Mouse (Mus musculus): ENCODE measurements around the gene Snta1. TPM values are rescaled to one million over a fixed set of nuclear protein-coding genes. Genes with fewer than 3 reads are reported as not detected.
A peak's percentile ranks its signal among the peaks of the same experiment; 100 is the strongest.

Snta1 gene
- total RNA-seq (2021), result 10 to 100 TPM; 39.1 to 44.3 TPM

DNA sequence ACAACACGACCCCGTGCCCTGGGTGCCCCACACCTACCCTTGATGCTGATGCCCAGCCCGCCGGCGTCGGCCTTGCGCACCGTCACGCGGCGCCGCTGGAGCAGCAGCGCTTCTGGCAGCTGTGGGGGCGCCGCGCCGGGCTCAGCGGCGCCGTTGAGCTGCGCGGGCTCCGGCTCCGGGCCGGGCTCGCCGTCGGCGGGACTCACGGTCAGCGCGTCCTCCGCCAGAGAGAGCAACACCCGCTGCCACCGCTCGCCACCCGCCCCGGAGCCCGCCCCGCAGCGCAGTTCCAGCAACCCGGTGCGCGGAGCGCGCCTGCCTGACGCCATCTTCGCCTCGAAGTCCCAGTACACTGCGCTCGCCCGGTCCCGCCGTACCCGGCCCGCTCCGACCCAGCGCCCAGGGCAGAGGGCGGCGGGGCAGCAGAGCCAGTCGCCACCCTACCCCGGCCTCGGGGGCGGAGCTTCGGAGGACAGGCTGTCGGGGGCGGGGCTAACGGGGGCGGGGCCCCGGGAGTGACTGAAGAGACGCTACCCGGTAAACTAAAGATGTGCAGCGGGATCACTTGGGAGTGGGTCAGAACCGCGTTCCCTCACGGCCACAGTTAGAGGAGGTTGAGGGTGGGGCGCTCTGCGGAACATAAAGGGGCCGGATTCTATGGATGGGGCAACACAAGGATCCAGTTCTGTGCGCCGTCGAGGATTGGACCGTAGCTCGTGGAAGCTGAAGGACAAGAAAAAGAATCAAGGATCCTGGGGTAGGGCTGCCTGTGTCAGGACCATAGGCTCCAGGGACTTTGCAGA is at the start of gene Snta1:
Snta1 (minus strand) TSS at position 457 of the 803 bp plus-strand sequence.
- DNase-seq (ENCODE audit: extremely low spot score in 1 of 2, low spot score in 1 of 2), result peak; percentile 67 to 73

DNA sequence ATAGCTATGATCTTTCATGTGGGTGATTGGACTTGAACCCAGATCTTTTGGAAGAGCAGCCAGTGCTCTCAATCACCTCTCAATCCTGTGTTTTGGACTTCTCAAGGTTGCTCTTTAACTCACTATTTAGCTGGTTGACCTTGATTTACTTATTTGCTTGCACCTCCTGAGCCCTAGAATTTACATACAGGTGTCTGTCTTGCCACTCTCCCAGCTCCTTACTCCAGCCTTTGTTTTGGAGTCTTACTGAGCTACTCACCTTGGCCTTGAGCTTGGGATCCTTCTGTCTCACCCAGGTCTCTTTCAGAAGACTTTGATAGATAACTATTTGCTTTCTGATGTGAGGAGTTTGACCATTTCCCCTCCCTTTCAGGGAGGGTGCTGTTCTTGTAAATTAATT is 48.7 kb upstream of the Snta1 start:
- no peak for DNase-seq (ENCODE audit: extremely low spot score in 1 of 2, low spot score in 1 of 2)

DNA sequence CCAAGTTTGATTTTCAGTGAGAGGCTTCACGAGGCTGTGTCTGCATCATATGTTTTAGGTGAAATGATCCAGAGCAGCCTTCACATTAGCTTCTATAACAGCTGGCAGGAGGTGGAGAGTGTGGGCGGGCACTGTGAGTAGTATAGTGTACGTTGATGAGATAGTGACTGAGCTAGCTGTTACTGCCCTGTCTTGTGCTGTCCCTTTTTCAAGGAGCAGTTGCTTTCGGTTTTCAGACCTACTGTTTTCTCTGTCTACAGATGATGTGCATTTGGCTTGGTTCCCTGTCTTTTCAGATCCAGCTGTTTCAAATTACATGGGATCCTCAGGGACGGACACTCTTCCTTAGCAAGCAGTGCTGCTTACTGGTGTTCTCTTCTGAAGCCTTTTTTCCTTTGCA is 47.9 kb upstream of the Snta1 start:
- DNase-seq (ENCODE audit: extremely low spot score in 1 of 2, low spot score in 1 of 2), result no peak

DNA sequence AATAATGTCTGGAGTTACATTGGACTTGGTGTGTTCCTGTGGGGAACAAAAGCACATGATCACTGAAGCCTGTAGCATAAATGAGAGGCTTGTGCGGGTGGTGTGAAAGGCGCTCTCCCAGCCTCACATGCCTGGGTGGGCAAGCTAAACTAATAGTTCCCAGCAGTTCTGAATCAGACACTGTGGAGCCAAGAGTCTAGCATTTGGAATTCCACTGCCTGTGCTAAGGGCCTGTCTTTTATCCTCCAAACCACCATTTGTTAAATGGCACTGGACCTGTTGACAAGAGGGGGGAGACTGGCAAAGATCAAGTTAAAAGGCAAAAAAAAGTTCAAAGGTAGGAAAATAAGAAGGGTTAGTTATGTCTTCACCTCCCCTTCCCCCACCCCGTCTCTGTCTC is 46.7 kb upstream of the Snta1 start:
- no peak for DNase-seq (ENCODE audit: extremely low spot score in 1 of 2, low spot score in 1 of 2)

DNA sequence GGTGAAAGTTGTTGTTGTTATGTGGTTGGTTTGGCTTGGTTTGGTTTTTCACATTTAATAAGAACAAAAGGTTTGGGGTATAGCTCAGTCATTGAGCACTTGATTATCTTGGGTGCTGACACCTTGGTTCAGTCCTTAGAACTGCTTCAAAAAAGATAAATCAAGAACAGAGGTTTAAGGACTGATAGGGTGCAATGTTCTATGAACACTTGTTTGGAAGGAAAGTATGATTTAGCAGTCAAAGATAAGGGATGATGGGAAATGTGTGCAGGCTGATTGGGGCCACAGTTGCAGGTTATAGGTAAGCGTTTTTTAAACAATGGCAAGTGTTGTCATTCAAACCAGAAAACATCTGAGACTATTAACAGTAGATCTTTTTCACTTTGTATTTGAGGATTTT is 46.2 kb upstream of the Snta1 start:
- DNase-seq (ENCODE audit: extremely low spot score in 1 of 2, low spot score in 1 of 2), result no peak

DNA sequence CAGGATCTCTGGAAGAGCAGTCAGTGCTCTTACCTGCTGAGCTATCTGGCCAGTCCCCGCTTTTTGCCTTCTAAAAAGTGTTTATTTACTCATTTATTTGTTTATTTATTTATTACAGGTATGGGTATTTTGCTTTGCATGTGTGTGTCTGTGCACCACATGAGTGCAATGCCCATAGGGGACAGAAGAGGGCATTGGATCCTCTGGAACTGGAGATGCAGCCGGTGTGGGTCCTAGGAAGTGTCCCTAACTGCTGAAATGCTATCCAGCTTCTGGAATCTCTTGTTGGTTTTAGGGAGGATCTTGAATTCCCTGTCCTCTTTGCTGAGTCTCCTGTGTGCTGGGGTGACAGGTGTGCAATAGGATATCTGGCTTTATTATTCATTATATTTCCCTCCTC is 45.1 kb upstream of the Snta1 start:
- no peak for DNase-seq (ENCODE audit: extremely low spot score in 1 of 2, low spot score in 1 of 2)

DNA sequence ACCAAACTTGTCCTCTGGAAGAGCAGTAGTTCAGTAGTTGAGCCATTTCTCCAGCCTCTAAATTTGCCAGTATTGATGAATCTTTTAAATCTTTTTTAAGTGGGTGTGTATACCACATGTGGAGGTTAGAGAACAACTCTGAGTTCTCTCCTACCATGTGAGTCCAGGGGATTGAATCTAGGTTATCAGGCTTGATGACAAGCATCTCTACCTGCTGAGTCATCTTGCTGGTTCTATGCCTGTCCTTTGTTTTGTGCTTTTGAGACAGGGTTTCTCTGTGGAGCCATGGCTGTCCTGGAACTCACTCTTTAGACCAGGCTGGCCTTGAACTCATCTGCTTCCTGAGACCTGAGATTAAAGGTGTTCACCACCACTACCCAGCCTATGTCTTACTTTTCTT is 40.7 kb upstream of the Snta1 start:
- no peak for DNase-seq (ENCODE audit: extremely low spot score in 1 of 2, low spot score in 1 of 2)

DNA sequence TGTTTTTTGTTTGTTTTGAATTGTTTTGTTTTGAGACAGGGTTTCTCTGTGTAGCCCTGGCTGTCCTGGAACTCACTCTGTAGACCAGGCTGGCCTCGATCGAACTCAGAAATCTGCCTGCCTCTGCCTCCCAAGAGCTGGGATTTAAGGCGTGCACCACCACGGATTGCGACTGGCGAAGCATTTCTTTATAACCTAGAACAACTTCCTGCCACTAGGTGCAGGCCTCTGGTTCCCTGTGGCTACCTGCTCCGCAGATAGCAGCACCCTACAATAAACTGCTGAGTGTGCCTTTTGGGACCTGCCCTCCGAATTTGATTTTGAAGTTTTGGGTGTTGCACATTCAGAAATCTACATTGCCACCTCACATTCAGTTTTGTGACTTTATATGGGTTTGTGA is 39.9 kb upstream of the Snta1 start:
- DNase-seq (ENCODE audit: extremely low spot score in 1 of 2, low spot score in 1 of 2), result no peak

DNA sequence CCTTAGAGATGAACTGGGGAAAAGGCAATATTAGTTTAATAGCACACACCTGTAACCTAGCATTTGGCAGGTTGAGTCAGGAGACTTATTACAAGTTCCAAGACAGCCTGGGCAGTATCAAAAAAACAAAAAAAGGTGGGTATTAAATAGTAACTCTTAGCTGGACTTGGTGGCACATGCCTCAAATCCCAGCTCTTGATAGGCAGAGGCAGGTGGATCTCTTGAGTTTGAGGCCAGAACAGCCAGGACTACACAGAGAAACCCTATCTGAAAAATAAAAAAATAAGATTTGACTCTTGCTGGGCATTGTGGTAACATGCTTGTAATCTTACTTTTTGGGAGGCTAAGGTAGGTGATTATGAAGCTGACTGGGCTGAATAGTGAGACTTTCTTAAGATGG is 32.6 kb upstream of the Snta1 start:
- DNase-seq (ENCODE audit: extremely low spot score in 1 of 2, low spot score in 1 of 2), result no peak

DNA sequence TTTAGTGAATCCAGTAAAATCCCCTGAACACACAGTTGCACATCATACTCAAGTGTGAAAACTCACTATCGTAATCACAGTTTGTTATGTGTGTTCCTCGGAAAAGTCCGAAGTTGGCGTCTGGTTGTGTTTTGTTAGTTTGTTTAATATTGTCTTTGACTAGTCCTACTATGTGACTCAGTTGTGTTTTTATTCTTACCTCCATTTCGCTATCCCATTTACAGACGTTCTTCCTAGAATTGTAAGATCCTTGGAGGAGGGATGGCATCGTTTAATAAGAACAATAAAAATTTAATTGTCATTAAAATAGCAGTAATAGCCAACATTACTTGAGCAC is 29.3 kb upstream of the Snta1 start:
- DNase-seq (ENCODE audit: extremely low spot score in 1 of 2, low spot score in 1 of 2), result no peak

DNA sequence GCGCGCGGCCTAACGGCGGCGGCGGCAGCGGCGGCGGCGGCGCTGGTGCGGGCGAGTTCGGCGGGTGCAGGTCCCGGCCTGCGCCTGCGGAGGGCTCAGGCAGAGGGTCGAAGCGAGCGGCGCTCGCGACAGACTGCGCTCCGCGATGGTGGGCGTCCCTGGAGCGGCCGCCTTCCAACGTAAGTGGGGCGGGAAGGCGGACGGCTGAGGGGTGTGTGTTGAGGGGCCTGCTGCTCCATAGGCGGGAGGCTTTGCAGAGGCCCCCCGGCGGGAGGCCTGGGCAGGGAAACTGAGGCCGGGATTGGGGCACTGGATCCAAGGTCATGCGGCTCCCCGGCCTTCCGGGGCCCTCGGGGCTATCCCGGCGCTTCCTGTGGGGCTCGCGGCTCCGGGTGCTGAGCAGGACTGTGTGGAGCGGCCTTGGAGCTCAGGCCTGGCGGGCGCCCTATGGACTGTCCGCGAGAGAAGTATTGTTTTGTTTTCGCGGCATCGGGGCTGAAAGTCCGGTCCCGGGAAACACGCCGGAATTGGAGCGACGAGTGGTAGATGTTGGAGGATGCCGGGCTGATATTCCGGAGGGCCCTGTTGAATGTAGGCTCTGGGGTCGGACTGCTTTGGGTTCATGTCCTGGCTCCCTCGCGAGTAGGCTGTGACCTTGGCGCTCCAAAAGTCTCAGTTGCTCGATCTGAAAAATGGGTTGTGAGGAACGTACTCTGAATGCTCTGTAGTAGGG is 28.7 kb upstream of the Snta1 start, which contains the start of gene Cbfa2t2:
Cbfa2t2 (plus strand) TSS at position 24 of the 733 bp plus-strand sequence.
- no peak for DNase-seq (ENCODE audit: extremely low spot score in 1 of 2, low spot score in 1 of 2)

DNA sequence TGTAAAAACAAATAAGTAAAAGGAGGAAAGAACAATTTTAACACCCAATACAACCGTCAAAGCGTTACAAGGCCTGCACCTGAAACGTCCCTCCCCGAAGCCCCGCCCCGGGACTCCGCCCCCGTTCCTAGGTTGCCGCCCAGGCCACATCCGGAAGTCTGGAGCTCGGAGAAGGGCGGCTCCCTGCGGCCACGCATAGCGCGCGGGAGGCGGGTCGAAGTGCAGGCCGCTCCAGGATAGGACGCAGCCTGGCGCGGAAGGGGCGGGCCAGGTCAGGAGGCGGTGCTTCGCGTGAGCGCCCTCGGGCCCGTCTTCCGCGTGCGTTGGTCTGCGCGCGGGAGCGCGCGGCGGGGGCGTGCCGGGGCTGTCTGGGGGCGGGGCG is 28.2 kb upstream of the Snta1 start:
- peak; percentile 82 to 92 for DNase-seq (ENCODE audit: extremely low spot score in 1 of 2, low spot score in 1 of 2)

DNA sequence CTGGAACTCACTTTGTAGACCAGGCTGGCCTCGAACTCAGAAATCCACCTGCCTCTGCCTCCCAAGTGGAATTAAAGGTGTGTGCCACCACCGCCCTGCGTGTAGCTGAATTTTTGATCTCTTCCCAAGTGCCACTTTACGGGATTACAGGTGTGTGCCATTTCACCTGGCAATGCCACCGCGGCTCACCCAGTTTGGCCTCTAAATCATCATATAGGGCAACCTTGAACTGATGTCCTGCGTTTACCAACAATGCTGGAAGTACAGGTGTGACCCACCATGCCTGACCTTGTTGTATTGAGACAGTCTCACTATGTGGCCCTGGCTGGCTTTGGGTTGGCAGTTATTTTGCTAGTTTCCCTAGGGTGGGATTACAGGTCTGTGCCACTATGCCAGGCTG is 26.8 kb upstream of the Snta1 start:
- DNase-seq (ENCODE audit: extremely low spot score in 1 of 2, low spot score in 1 of 2), result no peak

DNA sequence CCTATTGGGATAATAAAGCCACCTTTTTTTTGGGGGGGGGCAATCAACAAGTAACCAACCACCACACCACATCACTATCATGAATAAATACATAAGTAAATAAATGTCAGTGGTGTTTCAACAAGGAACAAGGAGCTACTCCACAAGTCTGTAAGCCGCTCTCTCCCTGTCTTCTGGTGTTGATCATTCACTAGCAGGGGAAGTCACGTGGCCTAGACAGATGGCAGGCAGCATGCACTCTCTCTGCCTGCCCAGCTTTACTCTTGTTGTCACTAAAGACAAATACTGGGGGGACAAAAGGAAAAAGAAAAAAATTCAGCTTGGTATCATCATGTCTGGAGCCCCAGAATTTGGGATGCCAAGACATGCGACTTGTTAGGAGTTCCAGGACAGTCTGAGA is 25.5 kb upstream of the Snta1 start:
- no peak for DNase-seq (ENCODE audit: extremely low spot score in 1 of 2, low spot score in 1 of 2)

DNA sequence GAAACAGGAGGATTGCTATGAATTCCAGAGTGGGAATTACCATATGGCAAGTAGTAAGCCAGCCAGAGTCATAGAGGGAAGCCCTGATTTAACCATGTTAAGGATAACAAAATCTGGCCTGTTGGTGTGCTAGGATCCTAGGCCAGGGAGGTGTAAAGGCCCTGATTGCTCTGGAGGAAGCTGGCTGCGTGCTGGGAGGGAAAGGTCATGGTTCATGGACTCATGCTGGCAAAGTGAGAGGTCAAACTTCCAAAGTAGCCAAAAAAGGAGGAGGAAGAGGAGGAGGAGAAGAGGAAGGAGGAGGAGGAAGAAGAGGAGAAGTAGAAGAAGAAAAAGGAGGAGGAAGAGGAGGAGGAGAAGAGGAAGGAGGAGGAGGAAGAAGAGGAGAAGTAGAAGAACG is 24.8 kb upstream of the Snta1 start:
- DNase-seq (ENCODE audit: extremely low spot score in 1 of 2, low spot score in 1 of 2), result no peak

DNA sequence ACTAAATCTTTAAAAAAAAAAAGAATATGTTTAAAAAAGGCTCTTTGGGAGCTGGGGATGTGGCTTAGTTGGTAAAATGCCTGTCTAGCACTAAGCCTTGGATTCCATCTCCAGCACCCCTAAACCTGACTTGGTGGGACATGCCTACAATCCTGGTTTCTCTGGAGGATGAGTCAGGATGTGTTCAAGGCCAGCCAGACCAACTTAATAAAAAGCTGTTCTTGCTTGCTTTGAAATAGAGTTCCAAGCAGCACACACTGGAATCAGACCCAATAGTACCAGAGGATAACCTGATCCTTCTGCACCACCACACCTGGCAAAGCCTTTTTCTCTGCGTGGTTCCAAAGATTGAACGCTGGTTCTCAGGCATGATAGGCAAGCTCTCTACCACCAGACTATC is 22.7 kb upstream of the Snta1 start:
- no peak for DNase-seq (ENCODE audit: extremely low spot score in 1 of 2, low spot score in 1 of 2)

DNA sequence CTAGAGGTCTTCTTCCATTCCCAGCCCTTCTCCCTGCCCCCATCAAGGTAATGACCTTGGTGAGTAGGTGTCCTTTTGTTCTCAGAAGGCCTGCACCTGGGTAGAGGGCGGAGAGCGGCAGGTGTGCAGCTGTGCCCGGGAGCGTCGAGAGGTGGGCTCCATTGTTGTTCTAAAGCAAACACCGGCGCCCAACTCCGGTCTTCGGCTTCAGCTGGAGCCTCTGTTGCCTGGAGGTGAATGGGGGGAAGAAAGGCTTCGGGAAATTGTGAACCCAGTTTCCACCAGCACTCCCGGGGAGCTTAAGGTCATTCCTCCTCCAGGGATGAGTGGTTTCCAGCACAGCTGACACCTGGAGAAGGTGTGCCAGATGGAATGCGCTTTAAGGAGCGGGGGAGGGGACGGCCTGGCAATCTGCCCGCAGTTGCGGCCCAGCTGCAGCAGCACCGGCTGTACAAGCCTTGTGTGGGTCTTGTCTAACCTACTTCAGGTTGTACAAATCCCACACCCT is 20.0 kb upstream of the Snta1 start:
- DNase-seq (ENCODE audit: extremely low spot score in 1 of 2, low spot score in 1 of 2), result no peak

DNA sequence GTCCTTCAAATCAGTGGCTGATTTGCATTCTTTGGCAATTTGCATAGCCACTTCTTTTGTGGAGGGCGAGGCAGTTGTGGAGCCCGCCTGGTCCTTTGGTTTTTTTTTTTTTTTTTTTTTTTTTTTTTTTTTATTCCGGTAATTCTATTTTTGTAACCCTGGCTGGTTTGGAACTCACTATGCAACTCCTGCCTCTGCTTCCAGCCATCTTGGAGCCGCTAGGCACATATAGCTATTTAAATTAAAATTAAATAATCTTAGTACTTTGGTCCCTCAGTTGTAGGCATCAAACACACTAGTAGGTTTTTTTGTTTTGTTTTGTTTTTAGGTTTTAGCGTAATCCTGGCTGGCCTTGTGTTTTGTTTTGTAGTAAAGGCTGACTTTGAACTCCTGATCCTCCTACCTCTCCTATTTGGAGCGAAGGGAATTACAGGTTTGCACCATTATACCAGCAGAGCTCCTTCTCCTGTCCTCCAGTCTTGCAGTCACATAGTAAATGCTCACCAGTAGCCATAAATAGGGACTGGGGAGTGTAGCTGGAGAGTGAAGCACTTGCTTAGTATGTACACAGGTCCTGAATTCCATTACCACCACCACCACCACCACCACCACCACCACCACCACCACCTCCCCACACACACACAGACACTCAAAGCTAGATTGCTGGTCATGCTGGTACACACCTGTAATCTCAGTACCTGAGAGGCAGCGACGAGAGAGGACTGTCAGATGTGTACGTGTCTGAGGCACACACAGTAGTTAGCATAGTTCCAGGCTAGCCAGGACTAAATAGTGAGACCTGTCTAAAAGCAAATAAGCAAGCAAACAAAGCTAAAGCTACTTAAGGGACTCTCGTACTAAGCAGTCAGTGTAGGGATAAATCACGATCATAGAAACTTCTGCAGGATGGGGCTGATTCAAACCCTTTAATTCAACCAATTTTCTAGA is 19.3 kb upstream of the Snta1 start:
- DNase-seq (ENCODE audit: extremely low spot score in 1 of 2, low spot score in 1 of 2), result no peak

DNA sequence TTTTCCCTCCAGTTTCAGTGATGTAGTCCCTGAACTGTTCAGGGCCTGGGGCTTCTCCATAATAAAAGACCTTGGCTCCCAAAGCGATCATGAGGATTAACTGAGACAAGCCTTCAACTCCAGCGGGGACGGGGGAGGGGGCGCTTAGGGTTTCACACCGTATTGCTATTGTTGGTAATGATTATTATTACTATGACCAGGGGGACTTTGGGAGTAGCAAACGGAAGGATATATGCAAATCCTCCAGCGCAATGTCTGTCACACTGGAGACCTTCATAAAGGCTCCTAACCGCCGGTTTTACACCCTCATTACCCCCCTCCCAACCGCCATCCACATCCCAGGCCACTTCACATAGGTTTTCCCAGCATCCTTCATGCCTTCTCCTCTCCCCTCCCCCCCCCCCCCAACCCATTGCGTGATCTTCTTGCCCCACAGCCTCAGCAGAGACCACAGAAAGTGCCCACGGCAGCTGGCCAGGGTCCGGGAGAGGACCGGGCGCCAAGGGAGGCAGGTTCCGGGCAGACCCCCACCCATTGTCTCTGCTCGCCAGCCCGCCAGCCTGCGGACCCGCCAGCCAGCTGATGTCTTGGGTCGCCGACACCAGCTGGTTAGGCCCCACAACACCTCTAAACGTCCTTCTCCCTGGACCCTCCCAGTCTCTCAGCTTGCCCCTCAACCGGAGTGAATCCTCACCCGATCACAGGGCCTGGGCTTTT is 18.4 kb upstream of the Snta1 start:
- DNase-seq (ENCODE audit: extremely low spot score in 1 of 2, low spot score in 1 of 2), result no peak

DNA sequence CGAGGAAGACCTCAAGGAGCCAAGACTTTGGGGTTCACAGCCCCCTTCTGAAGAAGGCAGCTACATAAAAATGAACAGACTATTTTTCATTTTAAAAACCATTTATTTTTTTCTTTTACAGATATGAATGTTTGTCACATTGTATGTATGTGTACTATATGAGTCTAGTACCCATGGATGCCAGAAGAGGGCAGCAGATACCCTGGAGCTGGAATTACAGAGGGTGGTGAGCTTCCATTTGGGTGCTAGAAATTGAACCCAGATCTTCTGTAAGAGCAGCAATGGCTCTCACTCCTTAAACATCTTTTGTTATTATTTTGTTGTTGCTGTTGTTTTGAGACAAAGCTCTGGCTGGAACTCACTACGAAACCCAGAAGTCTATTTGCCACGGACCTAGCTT is 17.6 kb upstream of the Snta1 start:
- no peak for DNase-seq (ENCODE audit: extremely low spot score in 1 of 2, low spot score in 1 of 2)
